Mouse (Mus musculus) WW6 (cell line): ENCODE data around the gene Qars.
A peak's percentile ranks its signal among the peaks of the same experiment; 100 is the strongest.

ENCODE experiments used
- DNase-seq: peaks from one replicate; pipeline ENCODE4 v3.0.0-alpha.2; 2013; ENCODE audit warnings: low read depth, low spot score

Qars gene

DNA sequence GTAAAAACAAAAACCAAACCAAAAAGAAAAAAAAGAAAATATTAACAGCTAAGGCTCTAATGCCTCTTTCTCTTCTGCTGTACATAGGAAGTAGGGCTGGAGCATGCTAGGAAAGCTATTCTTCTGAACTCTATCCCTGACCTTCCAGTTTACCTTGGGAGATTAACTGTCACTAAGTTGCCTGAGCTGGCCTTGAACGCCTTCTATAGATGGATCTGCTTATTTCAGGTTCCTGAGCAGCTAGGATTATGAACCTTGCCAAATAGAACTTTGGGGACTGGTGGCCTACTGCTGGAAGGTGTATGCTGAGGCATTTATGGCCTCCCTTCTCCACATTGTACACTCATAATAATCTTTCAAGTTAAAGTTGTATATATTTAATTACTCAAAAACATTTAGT is 23.4 kb downstream of the Qars start:
- DNase-seq = no peak

DNA sequence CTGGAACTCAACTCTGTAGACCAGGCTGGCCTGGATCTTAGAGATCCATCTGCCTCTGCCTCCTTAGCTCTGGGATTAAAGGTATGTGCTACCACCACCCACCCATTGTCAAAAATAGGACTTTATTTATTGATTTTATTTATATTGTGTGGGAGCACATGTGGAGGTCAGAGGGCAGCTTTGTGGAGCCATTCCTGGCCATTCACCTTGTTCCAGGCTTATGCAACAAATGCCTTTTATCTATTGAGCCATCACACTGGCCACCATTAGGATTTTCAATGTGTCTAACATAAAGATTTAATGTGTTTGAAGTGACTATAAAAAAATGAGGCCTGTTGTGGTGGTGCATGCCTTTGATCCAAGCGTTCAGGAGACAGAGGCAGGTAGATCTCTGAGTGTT is 24.0 kb downstream of the Qars start:
- no peak for DNase-seq

DNA sequence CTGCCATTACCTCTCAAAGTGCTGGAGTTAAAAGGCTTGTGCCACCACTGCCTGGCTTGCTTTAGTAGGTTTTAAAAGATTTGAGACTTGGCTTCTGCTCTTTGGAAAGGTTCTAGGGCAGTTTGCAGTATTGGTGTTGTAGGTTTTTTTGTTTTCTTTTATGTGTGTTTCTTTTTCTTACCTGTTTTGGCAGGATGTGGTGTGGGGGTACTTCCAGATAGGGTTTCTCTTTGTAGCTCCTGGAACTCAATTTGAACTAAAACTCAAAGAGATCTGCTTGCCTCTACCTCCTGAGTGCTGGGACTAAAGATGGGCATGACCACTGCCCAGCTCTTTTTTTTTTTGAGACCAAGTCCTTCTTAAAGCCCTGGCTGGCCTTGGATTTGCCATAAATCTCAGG is 33.3 kb downstream of the Qars start:
- DNase-seq = no peak

DNA sequence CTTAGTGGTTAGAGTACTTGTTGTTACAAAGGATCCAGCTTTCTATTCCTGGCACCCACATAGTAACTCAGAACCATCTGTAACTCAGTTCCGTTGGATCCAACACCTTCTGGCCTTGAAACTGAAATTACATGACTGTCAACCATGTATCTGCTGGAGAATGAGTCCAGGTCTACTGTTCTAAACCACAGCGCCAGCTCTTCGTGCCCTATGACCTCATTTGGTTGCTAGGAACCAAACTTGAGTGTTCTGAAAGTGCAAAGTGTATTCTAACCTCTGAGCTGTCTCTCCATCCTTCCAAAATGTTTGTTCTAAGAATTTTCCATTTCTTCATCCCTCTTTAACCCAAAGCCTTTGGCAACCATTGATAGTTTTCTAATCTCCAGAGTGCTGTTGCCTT is 38.5 kb downstream of the Qars start:
- DNase-seq = no peak

DNA sequence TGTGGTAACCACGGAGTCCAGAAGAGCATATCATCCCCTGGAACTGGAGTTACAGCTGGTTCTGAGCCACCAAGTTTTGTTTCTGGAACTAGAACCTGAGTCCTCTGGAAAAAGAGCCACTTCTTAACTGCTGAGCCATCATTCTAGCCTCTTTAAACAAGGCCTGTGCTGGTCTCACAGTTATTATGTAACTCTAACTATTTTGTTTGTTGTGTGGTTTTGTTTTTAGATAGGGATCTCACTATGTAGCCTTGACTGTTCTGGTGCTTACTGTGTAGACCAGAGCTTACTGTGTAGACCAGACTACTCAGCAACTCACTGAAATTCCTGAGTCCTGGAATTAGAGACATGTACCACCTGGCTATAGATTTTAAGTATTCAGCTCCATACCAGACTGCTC is 39.4 kb downstream of the Qars start:
- DNase-seq = no peak

DNA sequence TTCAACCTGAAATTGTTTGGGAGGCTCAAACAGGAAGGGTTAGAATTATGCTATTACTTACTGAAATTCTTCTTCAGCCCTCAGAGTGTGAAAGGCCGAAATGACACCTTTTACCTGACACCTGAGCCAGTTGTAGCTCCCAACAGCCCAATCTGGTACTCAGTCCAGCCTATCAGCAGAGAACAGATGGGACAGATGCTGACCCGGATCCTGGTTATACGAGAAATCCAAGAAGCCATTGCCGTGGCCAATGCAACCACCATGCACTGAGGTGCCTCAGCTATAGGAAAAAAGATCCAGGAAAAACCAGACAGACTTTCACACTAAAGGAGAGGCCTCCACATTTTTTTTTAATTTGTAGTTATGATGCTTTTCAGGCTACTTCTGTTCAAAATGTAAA is 51.7 kb downstream of the Qars start:
- DNase-seq = no peak

DNA sequence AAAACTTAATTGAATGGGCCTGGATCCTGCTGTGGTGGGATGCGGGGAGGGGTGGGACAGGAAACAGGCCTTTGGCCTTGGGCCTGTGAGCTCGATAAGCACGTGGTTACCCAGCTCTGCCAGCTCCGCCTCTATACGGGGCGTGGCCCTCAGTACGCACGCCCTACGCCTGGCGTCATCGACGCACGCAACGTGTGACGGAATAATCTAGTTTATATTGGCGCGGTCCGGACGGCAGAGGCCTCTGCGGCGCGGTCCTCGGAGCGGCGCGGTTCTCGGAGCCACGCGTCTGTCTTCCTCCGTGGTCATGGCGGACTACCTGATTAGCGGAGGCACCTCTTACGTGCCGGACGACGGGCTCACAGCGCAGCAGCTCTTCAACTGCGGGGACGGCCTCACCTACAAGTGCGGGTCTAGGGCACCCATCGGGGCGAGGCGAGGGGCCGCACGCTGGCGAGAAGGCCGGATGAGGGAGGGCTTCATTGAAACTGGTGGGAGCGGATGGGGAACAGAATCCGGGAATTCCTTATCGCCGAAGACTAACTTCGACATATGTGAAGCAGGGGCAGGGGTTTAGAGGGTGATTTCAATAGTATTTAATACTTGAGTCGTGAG is 52.8 kb downstream of the Qars start, which contains the start of gene Impdh2:
Impdh2 (plus strand) TSS at position 60 of the 615 bp plus-strand sequence.
- DNase-seq = peak; percentile 98

DNA sequence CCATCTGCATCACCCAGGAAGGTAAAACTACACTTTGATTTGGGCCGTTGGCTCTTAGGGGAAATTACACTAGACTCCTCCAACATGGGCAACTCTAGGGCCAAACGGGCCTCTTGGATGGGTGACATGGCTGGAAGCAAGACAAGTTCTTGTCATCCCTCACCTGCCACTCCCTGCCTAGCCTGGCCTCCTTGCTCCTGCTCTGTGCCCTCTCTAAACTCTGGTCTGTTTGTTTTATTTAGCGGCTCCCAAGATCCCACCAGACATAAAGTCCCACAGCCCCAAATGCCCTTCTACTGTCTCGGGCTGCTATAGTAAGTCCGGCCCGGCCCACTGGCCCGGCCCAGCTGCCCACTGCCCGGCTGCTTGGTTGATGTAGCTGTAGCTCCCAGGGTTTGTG is 56.2 kb downstream of the Qars start:
- no peak for DNase-seq

DNA sequence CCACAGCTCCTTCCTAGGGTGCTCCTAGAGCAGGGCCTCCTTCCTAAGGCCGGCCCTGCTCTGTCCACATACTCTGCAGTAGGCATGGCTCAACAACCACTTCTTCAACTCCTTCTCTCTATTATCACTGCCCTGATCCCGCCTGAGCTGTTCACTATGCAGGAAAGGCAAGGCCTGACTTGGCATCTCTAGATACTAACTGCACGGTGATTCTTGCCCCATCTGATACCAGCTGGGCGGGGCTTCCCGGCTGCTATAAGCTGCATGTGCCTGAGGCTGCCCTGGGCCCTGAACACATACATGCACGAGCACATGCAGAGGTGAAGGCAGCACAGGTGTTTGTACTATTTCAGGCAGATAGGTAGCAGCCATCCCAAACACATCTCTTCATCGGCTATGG is 56.6 kb downstream of the Qars start:
- DNase-seq = no peak
